In genomic region chr3:14839466-14840118, GRCm38 (mm10) we compare ENCODE assay signal across 12 mouse cellular contexts.
"Had no signal": no experiment of that assay in that cellular context is flagged by ENCODE, and none has a peak within 500 bp of the region (broad histone marks: within the 10 kb centered on the region; RNA-seq: fewer than 3 reads in every experiment).

No protein-coding gene starts in this region.

- DNase-seq: lung, adult 2 months; lung, postnatal 14 days; lung, postnatal 4 days; midbrain, embryonic 14.5 days; retina, postnatal 1 day; right cerebral cortex, adult 18-20 months; right cerebral cortex, postnatal 25 days; right cerebral cortex, postnatal 4 days; spleen, adult 18-20 months; thymus, adult 18-20 months; thymus, postnatal 14 days; thymus, postnatal 36 days had no signal
